Mouse (Mus musculus) layer of hippocampus, adult 6 months (tissue): Measurements from ENCODE around the gene Kcng4. TPM values are rescaled to one million over a fixed set of nuclear protein-coding genes. Genes with fewer than 3 reads are reported as not detected.

Experiments used
- long read RNA-seq, 2 experiments: library from polyadenylated mRNA; unstranded; transcript quantifications; one replicate each; pipeline ENCODE4 v2.0.0; 2019 to 2020
- polyA plus RNA-seq: library from polyadenylated mRNA; unstranded; fragments of <200 nt; fragmentation: Nextera tagmentation; gene quantifications from 2 replicates; pipeline ENCODE4 v1.2.3, GENCODE M21; 2021

The Kcng4 gene
- polyA plus RNA-seq, result 4.7 TPM in 2 replicates
- long read RNA-seq, experiment 1, partial matches to known transcripts, result 0 of 5 reads
- long read RNA-seq, experiment 1, other reads (novel, unspliced or antisense), result 5 of 5 reads
- long read RNA-seq, experiment 2, transcript Kcng4-201 (3 exons, 3,806 nt), result major isoform, 61 of 76 reads
- long read RNA-seq, experiment 2, partial matches to known transcripts, result 6 of 76 reads
- long read RNA-seq, experiment 2, other reads (novel, unspliced or antisense), result 9 of 76 reads

GRCm38 (mm10) chr8:119635378-119635777 lies at the start of gene Kcng4:
Gene Kcng4, minus strand, starts transcription at chr8:119635680.

GRCm38 (mm10) chr8:119666219-119666951 lies 30.9 kb upstream of the Kcng4 start, which contains the start of gene Wfdc1:
Gene Wfdc1, plus strand, starts transcription at chr8:119666365.

GRCm38 (mm10) chr8:119612471-119612870 lies 23.0 kb downstream of the Kcng4 start, which contains the start of gene Adad2:
Gene Adad2, plus strand, starts transcription at chr8:119612747.

GRCm38 (mm10) chr8:119604996-119605395 lies 30.5 kb downstream of the Kcng4 start, which contains the start of gene Taf1c:
Gene Taf1c, minus strand, starts transcription at chr8:119605222.

GRCm38 (mm10) chr8:119574437-119575365 lies 60.8 kb downstream of the Kcng4 start, which contains the start of the genes Hsdl1 and Dnaaf1:
Gene Hsdl1, minus strand, starts transcription at chr8:119575183.
Gene Dnaaf1, plus strand, starts transcription at chr8:119575235.

Other genes with a start within 250 kb of the Kcng4 start
- gene Mlycd, start 240.8 kb downstream of the Kcng4 start, polyA plus RNA-seq, result 18.0 and 25.3 TPM in 2 replicates
- 0.63 and 0.73 TPM in 2 replicates for gene Osgin1, start 201.6 kb downstream of the Kcng4 start, polyA plus RNA-seq
- gene Necab2, start 189.0 kb downstream of the Kcng4 start, polyA plus RNA-seq, result 60.4 and 76.7 TPM in 2 replicates
- not detected in 2 replicates for gene Slc38a8, start 134.0 kb downstream of the Kcng4 start, polyA plus RNA-seq
- 15.0 and 16.7 TPM in 2 replicates for gene Mbtps1, start 76.9 kb downstream of the Kcng4 start, polyA plus RNA-seq
- 39.3 and 40.8 TPM in 2 replicates for gene Hsdl1, start 60.5 kb downstream of the Kcng4 start, polyA plus RNA-seq
- gene Dnaaf1, start 60.4 kb downstream of the Kcng4 start, polyA plus RNA-seq, result 0.79 and 0.95 TPM in 2 replicates
- gene Taf1c, start 30.5 kb downstream of the Kcng4 start, polyA plus RNA-seq, result 3.2 and 3.5 TPM in 2 replicates
- gene Adad2, start 22.9 kb downstream of the Kcng4 start, polyA plus RNA-seq, result 0.08 TPM in 1 of 2 replicates, not detected in the other
- gene Wfdc1, start 30.7 kb upstream of the Kcng4 start, polyA plus RNA-seq, result 12.7 and 15.6 TPM in 2 replicates
- gene Atp2c2, start 64.3 kb upstream of the Kcng4 start, polyA plus RNA-seq, result 0.23 and 0.33 TPM in 2 replicates
- gene Tldc1, start 142.7 kb upstream of the Kcng4 start, polyA plus RNA-seq, result 5.9 and 7.4 TPM in 2 replicates
- gene Cotl1, start 204.9 kb upstream of the Kcng4 start, polyA plus RNA-seq, result 41.9 and 50.8 TPM in 2 replicates
- 6.8 TPM in 2 replicates for gene Klhl36, start 226.6 kb upstream of the Kcng4 start, polyA plus RNA-seq